Mouse (Mus musculus): ENCODE results near the gene Kif13a.
A peak's percentile ranks its signal among the peaks of the same experiment; 100 is the strongest.

DNA sequence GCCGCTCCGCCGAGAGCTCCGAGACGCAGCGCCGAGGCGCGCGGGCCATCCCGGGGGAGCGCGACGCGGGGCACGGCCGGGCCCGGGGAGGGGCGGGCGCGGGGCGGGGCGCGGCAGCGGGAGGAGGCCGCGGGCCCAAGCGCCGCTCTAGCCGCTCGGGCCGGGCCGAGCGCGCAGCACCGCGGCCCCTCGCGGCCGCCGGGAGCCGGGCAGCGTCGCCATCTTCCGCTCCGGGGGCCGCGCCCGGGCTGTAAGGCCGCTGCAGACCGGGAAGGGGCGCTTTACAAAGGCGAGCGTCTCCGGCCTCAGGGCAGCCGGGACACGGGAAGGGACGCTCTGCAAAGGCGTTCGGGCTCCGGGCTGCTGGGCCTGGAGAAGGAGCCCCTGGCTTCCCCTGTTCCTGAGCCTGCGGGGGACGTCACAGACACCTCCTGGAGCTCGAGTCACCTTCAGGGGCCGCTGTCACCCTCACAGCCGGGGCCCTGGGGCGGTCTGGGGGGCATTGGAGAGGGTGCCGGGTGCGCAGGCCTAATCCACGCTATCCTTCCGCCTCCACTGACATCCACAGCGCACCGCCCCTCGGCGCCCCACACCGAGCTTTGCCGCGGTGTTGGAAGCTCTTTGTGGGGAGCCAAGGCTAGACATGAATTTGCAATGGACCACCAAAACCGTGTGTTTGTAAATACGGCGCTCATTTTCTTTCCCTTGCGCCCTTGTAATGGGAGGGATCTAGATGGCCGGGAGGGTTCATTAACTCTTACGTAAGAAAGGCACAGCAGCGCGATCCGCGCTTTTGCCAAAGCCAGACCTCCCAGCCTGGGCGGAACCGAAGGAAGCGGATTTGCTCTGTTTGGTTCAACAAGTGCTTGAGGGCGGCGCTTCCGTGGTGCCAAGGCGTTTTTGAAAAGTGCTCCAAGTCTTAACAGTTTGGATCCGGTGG lies at the start of gene Kif13a:
- TF ChIP-seq CTCF (IDR thresholded peaks at IDR 0.05; ENCODE audit: control insufficient read depth, insufficient read depth, insufficient replicate concordance, low read depth, low read length) (no peak), POLR2A (IDR thresholded peaks at IDR 0.05; ENCODE audit: control insufficient read depth, low read depth, low read length) (0 out of 2 replicates have a peak, but pooled peaks have one; percentile 44)

All from testis, adult 2 months (tissue).